Mouse (Mus musculus): ENCODE measurements around the gene Rhox4a2.
"Not testable (repeated sequence)": the region's sequence is repeated elsewhere in the genome, so short reads cannot be mapped to it uniquely, and the experiment has no call there.

Gene Rhox4a2

GRCm38 (mm10) chrX:37390548-37390947 is at the start of gene Rhox4a2:
Rhox4a2 (plus strand) TSS chrX:37390848.
- not testable (repeated sequence) for DNase-seq (ENCODE audit: low spot score in 2 of 2)

GRCm38 (mm10) chrX:37379728-37380127 is 10.9 kb upstream of the Rhox4a2 start, which contains the start of gene Rhox3a2:
Rhox3a2 (plus strand) TSS chrX:37380028.
- not testable (repeated sequence) for DNase-seq (ENCODE audit: low spot score in 2 of 2)

- DNase-seq (ENCODE audit: low spot score in 2 of 2), result not testable (repeated sequence)
Measured at GRCm38 (mm10) chrX:37411767-37412166, 21.1 kb downstream of the Rhox4a2 start, which contains the start of gene Rhox2b. Rhox2b (plus strand) TSS chrX:37412067.

GRCm38 (mm10) chrX:37432194-37432593 is 41.5 kb downstream of the Rhox4a2 start, which contains the start of gene Rhox4b:
Rhox4b (plus strand) TSS chrX:37432494.
- not testable (repeated sequence) for DNase-seq (ENCODE audit: low spot score in 2 of 2)
